24 mouse cellular contexts compared by ENCODE assay signal in genomic region chr1:153379832-153380231, GRCm38 (mm10). TPM values are rescaled to one million over a fixed set of nuclear protein-coding genes. Genes with fewer than 3 reads are reported as not detected.
DNase-seq lines count a peak whose midpoint lies in the region; ATAC-seq and TF ChIP-seq lines count a peak whose summit lies in the region.
"Had no signal": no experiment of that assay in that cellular context is flagged by ENCODE, and none has a peak within 500 bp of the region (broad histone marks: within the 10 kb centered on the region; RNA-seq: fewer than 3 reads in every experiment).

No protein-coding gene starts in this region.

- no peak overlapping the region for H3K4me2 ChIP-seq in heart, embryonic 11.5 days
- H3K4me2 ChIP-seq: embryonic facial prominence, embryonic 13.5 days; forebrain, embryonic 12.5 days; lung, embryonic 14.5 days had no signal

- no peak overlapping the region for H3K27ac ChIP-seq in heart, embryonic 11.5 days (ENCODE audit: low read depth, low read length)
- H3K27ac ChIP-seq in thymus, adult 2 months (ENCODE audit: control insufficient read depth, insufficient read depth, low read length), result peak overlapping the region; percentile 32; the same call in 1 of the 2 replicates
- H3K27ac ChIP-seq in limb, embryonic 10.5 days, result no peak overlapping the region
- H3K27ac ChIP-seq: embryonic facial prominence, embryonic 13.5 days; forebrain, embryonic 12.5 days; liver, embryonic 14.5 days; midbrain, embryonic 10.5 days had no signal

- H3K36me3 ChIP-seq in heart, embryonic 11.5 days (ENCODE audit: control insufficient read depth, insufficient read depth, low read length), result no peaks in the 10 kb centered on the region
- no peaks in the 10 kb centered on the region for H3K36me3 ChIP-seq in thymus, adult 2 months (ENCODE audit: control insufficient read depth, insufficient read depth, low read length)
- no peaks in the 10 kb centered on the region for H3K36me3 ChIP-seq in limb, embryonic 10.5 days
- H3K36me3 ChIP-seq: embryonic facial prominence, embryonic 13.5 days; forebrain, embryonic 12.5 days; G1E; midbrain, embryonic 10.5 days had no signal

- no peaks in the 10 kb centered on the region for H3K4me1 ChIP-seq in heart, embryonic 11.5 days (ENCODE audit: control insufficient read depth, insufficient read depth, low read length)
- peaks cover 3% of the 10 kb centered on the region for H3K4me1 ChIP-seq in thymus, adult 2 months (replicated peaks; ENCODE audit: control insufficient read depth, insufficient read depth, low read length)
- no peaks in the 10 kb centered on the region; the same call in 1 of the 2 replicates for H3K4me1 ChIP-seq in limb, embryonic 10.5 days
- H3K4me1 ChIP-seq: embryonic facial prominence, embryonic 13.5 days had no signal

- no peak for ATAC-seq in heart, embryonic 11.5 days (replicated peaks; ENCODE audit: insufficient number of reproducible peaks, low FRiP score, low TSS enrichment)
- ATAC-seq: midbrain, embryonic 16.5 days had no signal

- peak; percentile 74 for DNase-seq in heart, adult 11 months
- DNase-seq in NIH3T3 (ENCODE audit: low read depth), result peak; percentile 20
- DNase-seq in thymus, adult 2 months, result peak; percentile 34
- DNase-seq in thymus, postnatal 4 days, result peak; percentile 43
- no peak for DNase-seq in limb, embryonic 10.5 days (ENCODE audit: low spot score)
- no peak for DNase-seq in layer of hippocampus, postnatal 14 days (ENCODE audit: low spot score in 2 of 2)
- DNase-seq: adrenal gland, postnatal 10 days; cerebellum, adult 18-20 months; cerebellum, postnatal 25 days; gastrocnemius, postnatal 36 days; kidney, adult 8-10 months; kidney, postnatal 14 days; lung, embryonic 14.5 days had no signal

- TF ChIP-seq CTCF in thymus, adult 2 months (IDR thresholded peaks at IDR 0.05; ENCODE audit: borderline replicate concordance, control insufficient read depth, extremely low read depth, insufficient read depth, low read length, poor library complexity), result no peak

- no peaks in the 10 kb centered on the region for H3K27me3 ChIP-seq in heart, embryonic 11.5 days (ENCODE audit: control insufficient read depth, insufficient read depth, low read length)
- no peaks in the 10 kb centered on the region for H3K27me3 ChIP-seq in thymus, adult 2 months (ENCODE audit: control insufficient read depth, insufficient read depth, low read length)
- H3K27me3 ChIP-seq in limb, embryonic 10.5 days (ENCODE audit: low read depth, poor library complexity, severe bottlenecking), result no peaks in the 10 kb centered on the region
- H3K27me3 ChIP-seq: embryonic facial prominence, embryonic 13.5 days; forebrain, embryonic 12.5 days had no signal

- WGBS in heart, embryonic 11.5 days (ENCODE audit: insufficient replicate concordance), result 78% methylated on average over 5 of the region's 5 CpGs
- WGBS in thymus, adult 2 months, result 40% methylated on average over 5 of the region's 5 CpGs
- WGBS in limb, embryonic 10.5 days, result 83% methylated on average over 5 of the region's 5 CpGs

- no peaks in the 10 kb centered on the region for H3K9me3 ChIP-seq in heart, embryonic 11.5 days (replicated peaks; ENCODE audit: control insufficient read depth, low read length)
- H3K9me3 ChIP-seq in limb, embryonic 10.5 days (replicated peaks), result no peaks in the 10 kb centered on the region
- H3K9me3 ChIP-seq: embryonic facial prominence, embryonic 13.5 days; forebrain, embryonic 12.5 days; G1E; midbrain, embryonic 10.5 days had no signal

- no peak for TF ChIP-seq POLR2A in thymus, adult 2 months (IDR thresholded peaks at IDR 0.05; ENCODE audit: control insufficient read depth, extremely low read depth, insufficient read depth, low read length, poor library complexity)

- no peak overlapping the region for H3K9ac ChIP-seq in heart, embryonic 11.5 days (ENCODE audit: low read depth, low read length)
- H3K9ac ChIP-seq: embryonic facial prominence, embryonic 13.5 days; forebrain, embryonic 12.5 days; liver, embryonic 14.5 days; lung, embryonic 14.5 days had no signal

- no peak overlapping the region for H3K4me3 ChIP-seq in heart, embryonic 11.5 days (ENCODE audit: low read depth, low read length)
- H3K4me3 ChIP-seq in thymus, adult 2 months (ENCODE audit: control insufficient read depth, insufficient read depth, low read length), result no peak overlapping the region
- H3K4me3 ChIP-seq in limb, embryonic 10.5 days, result no peak overlapping the region
- H3K4me3 ChIP-seq: embryonic facial prominence, embryonic 13.5 days; erythroblast, embryonic 14.5 days; forebrain, embryonic 12.5 days; midbrain, embryonic 10.5 days; myocyte had no signal

RNA-seq across cellular contexts. Expression of gene Shcbp1l, which starts 45.1 kb away (rescaled TPM):
- polyA plus RNA-seq in heart, embryonic 11.5 days (2014; fragmentation: Nextera tagmentation; extraction: Ambion mirVana), result 0.21 TPM in 1 of 2 replicates, not detected in the other
- polyA plus RNA-seq in thymus, adult 2 months (2012; rRNA removed), result 0.94 and 1.1 TPM in 2 replicates
- polyA plus RNA-seq in limb, embryonic 10.5 days (2016; fragmentation: Nextera tagmentation; extraction: Ambion mirVana), result 0.14 and 0.15 TPM in 2 replicates
- total RNA-seq in layer of hippocampus, postnatal 14 days (2021), result 1 to 10 TPM; 2.6 to 3.6 TPM
- total RNA-seq: gastrocnemius, adult 18-20 months; gastrocnemius, postnatal 36 days; hematopoietic stem cell, adult 5-6 weeks had no signal
- polyA plus RNA-seq: erythroblast, embryonic 14.5 days; myocyte had no signal

RNA-seq across cellular contexts. Expression of gene Lamc1, which starts 47.2 kb away (rescaled TPM):
- 87.6 and 98.2 TPM in 2 replicates for polyA plus RNA-seq in heart, embryonic 11.5 days (2014; fragmentation: Nextera tagmentation; extraction: Ambion mirVana)
- polyA plus RNA-seq in thymus, adult 2 months (2012; rRNA removed), result 30.3 and 30.5 TPM in 2 replicates
- 25.4 and 25.6 TPM in 2 replicates for polyA plus RNA-seq in limb, embryonic 10.5 days (2016; fragmentation: Nextera tagmentation; extraction: Ambion mirVana)
- 10 to 100 TPM; 43.3 to 49.1 TPM for total RNA-seq in layer of hippocampus, postnatal 14 days (2021)

Comparison
In these comparisons a context has a peak if more than half of its experiments do, and no peak if none do; other contexts are left out.
1. DNase-seq: peak in heart, adult 11 months (single experiment), NIH3T3 (single experiment), thymus, adult 2 months (single experiment) and thymus, postnatal 4 days (single experiment); none in limb, embryonic 10.5 days (single experiment) and layer of hippocampus, postnatal 14 days (0 of 2).